Mouse (Mus musculus): Measurements from ENCODE around the gene Rabgap1. TPM values are rescaled to one million over a fixed set of nuclear protein-coding genes. Genes with fewer than 3 reads are reported as not detected.
A peak's percentile ranks its signal among the peaks of the same experiment; 100 is the strongest.
"Not testable (repeated sequence)": the region's sequence is repeated elsewhere in the genome, so short reads cannot be mapped to it uniquely, and the experiment has no call there.

Rabgap1 gene
- polyA plus RNA-seq, 1 experiment from 2014 or later = 33.3 TPM

DNA sequence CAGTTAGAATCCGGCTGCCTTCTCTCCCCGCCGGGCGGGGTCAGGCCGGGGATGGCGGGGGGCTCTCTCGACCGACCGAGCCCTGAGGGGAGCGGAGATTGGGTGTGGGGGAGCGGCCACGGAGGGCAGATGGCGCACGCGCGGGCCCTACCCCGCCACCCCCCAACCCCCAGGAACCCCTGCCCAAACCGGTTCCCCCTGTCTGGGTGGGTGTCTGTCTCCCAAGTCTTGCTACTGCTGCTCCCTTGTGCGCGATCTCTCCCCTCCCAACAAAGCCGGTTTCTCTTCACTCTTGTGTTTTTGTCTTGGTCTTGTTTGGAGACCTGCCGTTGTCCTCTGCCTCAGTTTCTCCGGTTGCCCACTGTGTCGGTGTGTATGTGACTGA lies 9.3 kb downstream of the Rabgap1 start:
- peaks cover 9% of the 10 kb centered on the region for H3K4me1 ChIP-seq (ENCODE audit: insufficient read depth, low read length)
- no peaks in the 10 kb centered on the region for H3K9me3 ChIP-seq (ENCODE audit: low read length)
- H3K27me3 ChIP-seq (ENCODE audit: insufficient read depth, low read length) = no peaks in the 10 kb centered on the region
- 0% methylated on average over 21 of the region's 24 CpGs for WGBS
- peak; percentile 88 for ATAC-seq (ENCODE audit: low FRiP score, low TSS enrichment)
- H3K4me3 ChIP-seq (ENCODE audit: low read length) = peak overlapping the region; percentile 79
- H3K27ac ChIP-seq (ENCODE audit: low read length) = peak overlapping the region; percentile 77
- H3K4me2 ChIP-seq (replicated peaks; ENCODE audit: low read depth, low read length) = peak overlapping the region; percentile 93
- peak overlapping the region; percentile 92 for H3K9ac ChIP-seq (replicated peaks; ENCODE audit: low read length)
- no peaks in the 10 kb centered on the region for H3K36me3 ChIP-seq (ENCODE audit: insufficient read depth, low read length)

DNA sequence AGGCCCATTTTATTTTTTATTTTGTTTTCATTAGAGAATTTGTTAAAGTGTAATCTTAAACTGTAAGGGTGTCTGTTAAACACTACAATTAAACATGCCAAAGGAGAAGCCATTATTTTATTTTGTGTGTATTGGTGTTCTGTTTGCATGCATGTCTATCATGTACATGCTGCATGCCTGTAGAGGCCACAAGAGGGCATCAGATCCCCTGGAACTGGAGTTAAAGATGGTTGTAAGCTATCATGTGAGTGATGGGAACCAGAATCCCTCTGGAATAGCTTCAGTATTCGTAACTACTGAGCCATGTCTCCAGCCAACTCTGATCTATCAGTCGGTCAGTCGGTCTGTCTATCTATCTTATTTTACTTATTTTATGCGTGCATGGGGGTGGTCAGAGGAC lies 17.6 kb downstream of the Rabgap1 start:
- Histone ChIP-seq H3K4me2 (replicated peaks; ENCODE audit: low read depth, low read length) (no peak overlapping the region), H3K4me3 (ENCODE audit: low read length) (no peak overlapping the region), H3K36me3 (ENCODE audit: insufficient read depth, low read length) (no peaks in the 10 kb centered on the region), H3K4me1 (ENCODE audit: insufficient read depth, low read length) (no peaks in the 10 kb centered on the region), H3K9me3 (ENCODE audit: low read length) (no peaks in the 10 kb centered on the region), H3K27ac (ENCODE audit: low read length) (no peak overlapping the region), H3K27me3 (ENCODE audit: insufficient read depth, low read length) (no peaks in the 10 kb centered on the region), H3K9ac (replicated peaks; ENCODE audit: low read length) (no peak overlapping the region)
- WGBS = 92% methylated on average over 4 of the region's 4 CpGs
- no peak for ATAC-seq (ENCODE audit: low FRiP score, low TSS enrichment)

DNA sequence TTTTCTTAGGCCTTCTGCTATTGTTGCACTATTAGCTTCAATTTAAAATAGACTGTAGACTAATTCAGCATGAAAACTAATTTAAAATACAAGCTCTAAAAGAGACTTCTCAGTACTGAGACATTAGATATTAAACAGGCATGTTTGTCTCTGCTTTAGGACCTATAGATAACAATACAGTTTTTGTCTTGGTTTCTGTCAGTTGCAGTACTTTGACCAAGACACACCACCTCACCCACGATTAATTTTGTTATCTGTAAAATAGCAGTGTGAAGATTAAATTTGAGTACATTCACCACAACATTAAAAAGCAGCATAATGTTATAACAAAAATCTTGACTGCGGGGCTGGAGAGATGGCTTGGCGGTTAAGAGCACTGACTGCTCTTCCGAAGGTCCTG lies 23.2 kb downstream of the Rabgap1 start:
- Histone ChIP-seq H3K27me3 (ENCODE audit: insufficient read depth, low read length) (no peaks in the 10 kb centered on the region), H3K9ac (replicated peaks; ENCODE audit: low read length) (no peak overlapping the region), H3K36me3 (ENCODE audit: insufficient read depth, low read length) (peaks cover 12% of the 10 kb centered on the region; the same call in 1 of the 2 replicates), H3K4me2 (replicated peaks; ENCODE audit: low read depth, low read length) (no peak overlapping the region), H3K4me1 (ENCODE audit: insufficient read depth, low read length) (no peaks in the 10 kb centered on the region), H3K27ac (ENCODE audit: low read length) (no peak overlapping the region), H3K4me3 (ENCODE audit: low read length) (no peak overlapping the region), H3K9me3 (ENCODE audit: low read length) (no peaks in the 10 kb centered on the region; the same call in 1 of the 2 replicates)
- ATAC-seq (ENCODE audit: low FRiP score, low TSS enrichment) = no peak
- 94% methylated on average over 4 of the region's 4 CpGs for WGBS

DNA sequence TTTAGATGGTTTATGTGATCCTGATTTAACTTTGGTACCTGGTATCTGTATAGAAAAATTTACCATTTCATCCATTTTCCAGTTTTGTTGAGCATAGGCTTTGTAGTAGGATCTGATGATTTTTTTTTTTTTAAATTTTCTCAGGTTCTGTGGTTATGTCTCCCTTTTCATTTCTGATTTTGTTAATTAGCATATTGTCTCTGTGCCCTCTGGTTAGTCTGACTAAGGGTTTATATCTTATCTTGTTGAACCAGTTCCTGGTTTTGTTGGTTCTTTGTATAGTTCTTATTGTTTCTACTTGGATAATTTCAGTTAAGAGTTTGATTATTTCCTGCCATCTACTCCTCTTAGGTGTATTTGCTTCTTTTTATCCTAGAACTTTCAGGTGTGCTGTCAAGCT lies 36.5 kb downstream of the Rabgap1 start:
- Histone ChIP-seq H3K36me3 (ENCODE audit: insufficient read depth, low read length) (peaks cover 31% of the 10 kb centered on the region), H3K4me1 (ENCODE audit: insufficient read depth, low read length) (no peaks in the 10 kb centered on the region), H3K27me3 (ENCODE audit: insufficient read depth, low read length) (no peaks in the 10 kb centered on the region), H3K4me2 (replicated peaks; ENCODE audit: low read depth, low read length) (no peak overlapping the region), H3K27ac (ENCODE audit: low read length) (no peak overlapping the region), H3K9ac (replicated peaks; ENCODE audit: low read length) (no peak overlapping the region), H3K4me3 (ENCODE audit: low read length) (no peak overlapping the region), H3K9me3 (ENCODE audit: low read length) (no peaks in the 10 kb centered on the region)
- no peak for ATAC-seq (ENCODE audit: low FRiP score, low TSS enrichment)

DNA sequence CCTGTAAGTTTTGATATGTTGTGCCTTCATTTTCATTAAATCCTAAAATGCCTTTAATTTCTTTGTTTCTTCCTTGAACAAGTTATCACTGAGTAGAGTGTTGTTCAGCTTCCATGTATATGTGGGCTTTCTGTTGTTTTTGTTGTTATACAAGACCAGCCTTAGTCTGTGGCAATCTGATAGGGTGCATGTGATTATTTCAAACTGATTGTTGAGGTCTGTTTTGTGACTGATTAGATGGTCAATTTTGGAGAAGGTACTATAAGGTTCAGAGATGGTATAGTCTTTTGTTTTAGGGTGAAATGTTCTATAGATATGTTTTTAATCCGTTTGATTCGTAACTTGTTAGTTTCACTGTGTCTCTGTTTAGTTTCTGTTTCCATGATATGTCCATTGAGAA lies 37.0 kb downstream of the Rabgap1 start:
- H3K9me3 ChIP-seq (ENCODE audit: low read length) = no peaks in the 10 kb centered on the region
- H3K4me2 ChIP-seq (replicated peaks; ENCODE audit: low read depth, low read length) = no peak overlapping the region
- H3K4me3 ChIP-seq (ENCODE audit: low read length) = no peak overlapping the region
- 96% methylated on average over 2 of the region's 2 CpGs for WGBS
- H3K27ac ChIP-seq (ENCODE audit: low read length) = no peak overlapping the region
- no peaks in the 10 kb centered on the region for H3K27me3 ChIP-seq (ENCODE audit: insufficient read depth, low read length)
- H3K36me3 ChIP-seq (ENCODE audit: insufficient read depth, low read length) = peaks cover 31% of the 10 kb centered on the region
- H3K4me1 ChIP-seq (ENCODE audit: insufficient read depth, low read length) = no peaks in the 10 kb centered on the region
- no peak overlapping the region for H3K9ac ChIP-seq (replicated peaks; ENCODE audit: low read length)
- ATAC-seq (ENCODE audit: low FRiP score, low TSS enrichment) = no peak

DNA sequence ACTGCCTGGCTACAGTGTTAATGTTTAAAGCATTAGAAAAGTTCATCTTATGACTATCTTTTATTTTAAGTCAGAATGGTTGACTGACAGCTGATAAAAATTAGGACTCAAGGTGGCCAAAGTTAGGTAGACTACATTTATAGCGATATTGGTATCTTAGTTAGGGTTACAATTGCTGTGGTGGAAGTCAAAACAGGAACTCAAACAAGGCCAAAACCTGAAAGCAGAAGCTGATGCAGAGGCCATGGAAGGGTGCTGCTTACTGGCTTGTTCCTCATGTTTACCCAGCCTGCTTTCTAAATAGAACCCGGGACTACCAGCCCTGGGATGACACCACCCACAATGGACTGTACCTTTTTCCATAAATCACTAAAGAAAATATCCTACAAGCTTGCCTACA lies 41.1 kb downstream of the Rabgap1 start:
- H3K36me3 ChIP-seq (ENCODE audit: insufficient read depth, low read length) = peaks cover 22% of the 10 kb centered on the region
- no peaks in the 10 kb centered on the region for H3K9me3 ChIP-seq (ENCODE audit: low read length)
- no peak overlapping the region for H3K4me3 ChIP-seq (ENCODE audit: low read length)
- no peak for ATAC-seq (ENCODE audit: low FRiP score, low TSS enrichment)
- no peak overlapping the region for H3K4me2 ChIP-seq (replicated peaks; ENCODE audit: low read depth, low read length)
- no peaks in the 10 kb centered on the region for H3K4me1 ChIP-seq (ENCODE audit: insufficient read depth, low read length)
- no peak overlapping the region for H3K27ac ChIP-seq (ENCODE audit: low read length)
- WGBS = 81% methylated on average over 2 of the region's 2 CpGs
- H3K27me3 ChIP-seq (ENCODE audit: insufficient read depth, low read length) = no peaks in the 10 kb centered on the region
- H3K9ac ChIP-seq (replicated peaks; ENCODE audit: low read length) = no peak overlapping the region

DNA sequence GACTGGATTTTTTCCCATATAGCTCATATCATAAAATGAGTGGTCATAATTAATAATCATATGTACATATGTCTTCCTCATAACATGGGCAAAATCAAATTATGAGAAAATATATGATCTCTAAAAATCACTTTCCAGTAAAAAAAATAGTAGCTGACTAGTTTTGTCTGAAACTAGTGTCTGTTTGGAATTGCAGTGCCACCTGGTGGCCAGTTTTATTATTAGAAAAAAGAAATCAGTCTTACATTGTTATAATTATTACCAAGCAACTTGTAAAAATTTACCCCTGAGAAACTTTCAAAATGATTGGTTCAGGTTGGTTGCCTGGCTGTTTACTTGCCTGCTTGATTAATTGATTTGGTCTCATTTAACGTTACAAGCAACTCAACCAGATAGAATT lies 42.3 kb downstream of the Rabgap1 start:
- Histone ChIP-seq H3K27ac (ENCODE audit: low read length) (no peak overlapping the region), H3K4me2 (replicated peaks; ENCODE audit: low read depth, low read length) (no peak overlapping the region), H3K4me3 (ENCODE audit: low read length) (no peak overlapping the region), H3K9ac (replicated peaks; ENCODE audit: low read length) (no peak overlapping the region), H3K4me1 (ENCODE audit: insufficient read depth, low read length) (no peaks in the 10 kb centered on the region), H3K9me3 (ENCODE audit: low read length) (no peaks in the 10 kb centered on the region), H3K27me3 (ENCODE audit: insufficient read depth, low read length) (no peaks in the 10 kb centered on the region), H3K36me3 (ENCODE audit: insufficient read depth, low read length) (peaks cover 34% of the 10 kb centered on the region)
- ATAC-seq (ENCODE audit: low FRiP score, low TSS enrichment) = no peak
- WGBS = 85% methylated on average over 1 of the region's 1 CpGs

DNA sequence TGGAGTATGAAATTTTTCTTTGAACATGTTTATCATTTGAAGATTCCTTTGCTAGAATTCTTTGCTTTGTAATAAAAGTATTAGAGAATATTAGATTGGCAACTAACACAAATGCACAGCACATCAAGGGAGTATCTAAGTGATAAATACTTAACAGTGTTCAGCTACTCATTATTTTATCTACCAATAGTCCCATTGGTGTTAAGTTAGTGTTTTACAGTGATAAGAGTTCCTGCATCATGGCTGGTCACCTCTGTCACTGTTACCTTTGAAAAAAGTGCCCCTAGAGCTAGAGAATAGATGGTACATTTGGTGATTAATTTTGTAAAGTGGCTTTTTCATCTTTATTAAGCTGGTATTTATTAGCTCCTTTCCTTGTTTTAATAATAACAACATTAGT lies 43.3 kb downstream of the Rabgap1 start:
- H3K4me3 ChIP-seq (ENCODE audit: low read length) = no peak overlapping the region
- no peak overlapping the region for H3K27ac ChIP-seq (ENCODE audit: low read length)
- no peak overlapping the region for H3K9ac ChIP-seq (replicated peaks; ENCODE audit: low read length)
- no peaks in the 10 kb centered on the region for H3K27me3 ChIP-seq (ENCODE audit: insufficient read depth, low read length)
- peaks cover 39% of the 10 kb centered on the region for H3K36me3 ChIP-seq (ENCODE audit: insufficient read depth, low read length)
- H3K9me3 ChIP-seq (ENCODE audit: low read length) = no peaks in the 10 kb centered on the region
- no peak overlapping the region for H3K4me2 ChIP-seq (replicated peaks; ENCODE audit: low read depth, low read length)
- ATAC-seq (ENCODE audit: low FRiP score, low TSS enrichment) = no peak
- no peaks in the 10 kb centered on the region for H3K4me1 ChIP-seq (ENCODE audit: insufficient read depth, low read length)

DNA sequence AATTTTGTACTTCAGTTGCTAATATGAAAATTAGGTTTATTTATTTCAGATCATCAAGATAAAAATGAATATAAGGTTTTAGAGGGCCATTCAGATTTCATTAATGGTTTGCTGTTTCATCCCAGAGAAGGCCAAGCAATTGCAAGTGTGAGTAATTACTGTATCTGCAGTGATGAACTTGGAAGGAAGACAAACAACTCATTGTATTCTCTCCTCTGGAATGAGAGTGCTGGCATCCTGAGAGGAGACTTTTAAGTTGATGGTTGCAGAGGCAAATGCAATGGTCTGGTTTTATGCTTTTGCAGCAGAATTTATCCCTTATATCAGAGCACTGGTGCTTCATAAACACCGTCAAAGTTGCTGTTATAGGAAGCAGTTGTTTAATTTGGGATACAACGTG lies 45.9 kb downstream of the Rabgap1 start:
- no peak for ATAC-seq (ENCODE audit: low FRiP score, low TSS enrichment)
- no peak overlapping the region for H3K4me3 ChIP-seq (ENCODE audit: low read length)
- 96% methylated on average over 2 of the region's 2 CpGs for WGBS

DNA sequence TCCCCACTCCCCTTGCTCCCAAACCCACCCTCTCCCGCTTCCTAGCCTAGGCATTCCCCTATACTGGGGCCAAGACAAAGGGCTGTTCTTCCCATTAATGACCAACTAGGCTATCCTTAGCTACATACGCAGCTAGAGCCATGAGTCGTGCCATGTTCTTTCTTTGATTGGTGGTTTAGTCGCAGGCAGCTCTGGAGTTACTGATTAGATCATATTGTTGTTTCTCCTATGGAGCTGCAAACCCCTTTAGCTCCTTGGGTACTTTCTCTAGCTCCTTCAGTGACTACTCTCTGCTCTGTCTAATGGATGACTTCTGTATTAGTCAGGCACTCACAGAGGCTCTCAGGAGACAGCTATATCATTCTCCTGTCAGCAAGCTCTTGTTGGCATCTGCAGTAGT lies 54.2 kb downstream of the Rabgap1 start:
- H3K27ac ChIP-seq (ENCODE audit: low read length) = no peak overlapping the region
- H3K4me2 ChIP-seq (replicated peaks; ENCODE audit: low read depth, low read length) = no peak overlapping the region
- 97% methylated on average over 4 of the region's 4 CpGs for WGBS
- H3K9ac ChIP-seq (replicated peaks; ENCODE audit: low read length) = no peak overlapping the region
- no peak for ATAC-seq (ENCODE audit: low FRiP score, low TSS enrichment)
- H3K4me3 ChIP-seq (ENCODE audit: low read length) = no peak overlapping the region
- H3K36me3 ChIP-seq (ENCODE audit: insufficient read depth, low read length) = peaks cover 29% of the 10 kb centered on the region
- H3K4me1 ChIP-seq (ENCODE audit: insufficient read depth, low read length) = no peaks in the 10 kb centered on the region
- H3K27me3 ChIP-seq (ENCODE audit: insufficient read depth, low read length) = no peaks in the 10 kb centered on the region
- no peaks in the 10 kb centered on the region for H3K9me3 ChIP-seq (ENCODE audit: low read length)

More for the DNA sequence above, 45.9 kb downstream of the Rabgap1 start:
- Histone ChIP-seq H3K4me2 (replicated peaks; ENCODE audit: low read depth, low read length) (no peak overlapping the region), H3K9ac (replicated peaks; ENCODE audit: low read length) (no peak overlapping the region), H3K36me3 (ENCODE audit: insufficient read depth, low read length) (peaks cover 43% of the 10 kb centered on the region), H3K9me3 (ENCODE audit: low read length) (no peaks in the 10 kb centered on the region), H3K27me3 (ENCODE audit: insufficient read depth, low read length) (no peaks in the 10 kb centered on the region), H3K27ac (ENCODE audit: low read length) (no peak overlapping the region), H3K4me1 (ENCODE audit: insufficient read depth, low read length) (no peaks in the 10 kb centered on the region)

DNA sequence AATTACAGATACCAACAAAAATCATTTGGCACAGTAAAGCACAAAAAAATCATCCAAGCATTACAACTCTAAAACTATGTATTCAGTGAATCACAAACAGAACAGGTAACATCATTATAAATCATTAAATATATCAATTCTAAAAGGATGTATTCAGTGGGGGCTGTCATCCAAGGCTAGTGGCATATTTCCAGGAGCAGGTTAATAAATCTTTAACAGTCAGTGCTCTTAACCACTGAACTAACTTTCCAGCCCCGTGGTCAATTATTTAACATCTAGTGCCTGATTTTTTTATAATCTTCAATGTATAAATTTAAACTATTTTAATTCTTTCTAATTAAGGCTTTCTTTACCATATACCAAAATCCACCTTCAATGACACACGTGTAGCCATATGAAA lies 62.8 kb downstream of the Rabgap1 start:
- not testable (repeated sequence) for H3K4me1 ChIP-seq (ENCODE audit: insufficient read depth, low read length); ATAC-seq (ENCODE audit: low FRiP score, low TSS enrichment); H3K27ac ChIP-seq (ENCODE audit: low read length); H3K4me3 ChIP-seq (ENCODE audit: low read length); H3K27me3 ChIP-seq (ENCODE audit: insufficient read depth, low read length); H3K9me3 ChIP-seq (ENCODE audit: low read length); H3K9ac ChIP-seq (replicated peaks; ENCODE audit: low read length); H3K4me2 ChIP-seq (replicated peaks; ENCODE audit: low read depth, low read length)
- peaks cover 29% of the 10 kb centered on the region for H3K36me3 ChIP-seq (ENCODE audit: insufficient read depth, low read length)
- 82% methylated on average over 2 of the region's 2 CpGs for WGBS

All from kidney, embryonic 16.5 days (tissue).